Mouse (Mus musculus) kidney, adult 2 months (tissue): ENCODE data around the gene Blvra. TPM values are rescaled to one million over a fixed set of nuclear protein-coding genes. Genes with fewer than 3 reads are reported as not detected.
"Not testable (repeated sequence)": the region's sequence is repeated elsewhere in the genome, so short reads cannot be mapped to it uniquely, and the experiment has no call there.

ENCODE experiments used
- DNase-seq: peaks from one replicate; pipeline ENCODE4 v3.0.0; 2021
- H3K27ac ChIP-seq: fragments of 200-500 bp; 2 replicates; pipeline ENCODE4 v1.5.1; 2012; ENCODE audit warnings: low read depth, low read length, control low read depth, inconsistent platforms; ENCODE audit not compliant: insufficient read depth
- H3K27me3 ChIP-seq: fragments of 200-500 bp; replicated peaks from 2 replicates; pipeline ENCODE4 v1.6.1; 2012; ENCODE audit warnings: mild to moderate bottlenecking, moderate library complexity, low read length, inconsistent platforms; ENCODE audit not compliant: control insufficient read depth, insufficient read depth
- H3K36me3 ChIP-seq: fragments of 200-500 bp; 2 replicates; pipeline ENCODE4 v1.6.1; 2012; ENCODE audit warnings: mild to moderate bottlenecking, moderate library complexity, low read length, inconsistent platforms; ENCODE audit not compliant: control insufficient read depth, insufficient read depth
- H3K4me1 ChIP-seq: fragments of 200-500 bp; 2 replicates; pipeline ENCODE4 v1.6.1; 2011; ENCODE audit warnings: low read length; ENCODE audit not compliant: control insufficient read depth, insufficient read depth
- H3K4me3 ChIP-seq: fragments of 200-500 bp; 2 replicates; pipeline ENCODE4 v1.5.1; 2011; ENCODE audit warnings: mild to moderate bottlenecking, low read depth, low read length, control low read depth; ENCODE audit not compliant: insufficient read depth
- CTCF ChIP-seq: fragments of 200-500 bp; conservative IDR thresholded peaks from 2 replicates; pipeline ENCODE4 v1.5.1; 2011; ENCODE audit warnings: low read depth, mild to moderate bottlenecking, control low read depth, low read length, moderate library complexity, mixed read lengths; ENCODE audit not compliant: insufficient read depth, insufficient read length
- POLR2A ChIP-seq: fragments of 200-500 bp; IDR thresholded peaks from one replicate; pipeline ENCODE4 v1.6.1; 2011; ENCODE audit warnings: low read depth, low read length, control low read depth
- WGBS: fragments of 180-500 bp; shearing (Covaris S2); methylation state at CpG from one replicate; pipeline ENCODE4 v1.1.7; 2018; 5-methylcytosine and 5-hydroxymethylcytosine counted together
- polyA plus RNA-seq: library from polyadenylated mRNA; depleted of rRNA; stranded (reverse); fragments of >200 nt; gene quantifications from 2 replicates; pipeline ENCODE4 v1.2.3, GENCODE M21; 2012

The Blvra gene
- polyA plus RNA-seq, 1 experiment, result 43.3 TPM

DNA sequence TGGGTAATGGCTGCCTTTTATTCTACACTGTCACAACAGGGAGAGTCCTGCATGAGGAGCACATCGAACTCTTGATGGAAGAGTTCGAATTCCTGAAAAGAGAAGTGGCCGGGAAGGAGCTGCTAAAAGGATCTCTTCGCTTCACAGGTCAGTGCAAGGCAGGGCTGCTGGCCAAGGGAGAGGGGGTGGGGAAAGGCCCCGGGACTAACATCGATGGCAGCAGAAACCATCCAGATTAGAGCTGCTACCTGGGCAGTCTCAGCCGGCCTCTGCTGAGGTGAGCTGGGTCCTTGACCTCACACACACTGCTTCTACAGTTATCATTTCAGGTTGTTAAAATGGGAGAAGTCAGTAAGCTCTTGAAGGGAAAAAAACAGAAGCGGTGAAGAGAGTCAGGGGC lies 21.5 kb downstream of the Blvra start:
- Histone ChIP-seq H3K4me1 (no peaks in the 10 kb centered on the region), H3K4me3 (no peak overlapping the region), H3K27me3 (no peaks in the 10 kb centered on the region), H3K27ac (no peak overlapping the region), H3K36me3 (peaks cover 4% of the 10 kb centered on the region; the same call in 1 of the 2 replicates)
- peak; percentile 23 for DNase-seq
- 51% methylated on average over 8 of the region's 8 CpGs for WGBS
- no peak for TF ChIP-seq CTCF
- TF ChIP-seq POLR2A, result no peak

DNA sequence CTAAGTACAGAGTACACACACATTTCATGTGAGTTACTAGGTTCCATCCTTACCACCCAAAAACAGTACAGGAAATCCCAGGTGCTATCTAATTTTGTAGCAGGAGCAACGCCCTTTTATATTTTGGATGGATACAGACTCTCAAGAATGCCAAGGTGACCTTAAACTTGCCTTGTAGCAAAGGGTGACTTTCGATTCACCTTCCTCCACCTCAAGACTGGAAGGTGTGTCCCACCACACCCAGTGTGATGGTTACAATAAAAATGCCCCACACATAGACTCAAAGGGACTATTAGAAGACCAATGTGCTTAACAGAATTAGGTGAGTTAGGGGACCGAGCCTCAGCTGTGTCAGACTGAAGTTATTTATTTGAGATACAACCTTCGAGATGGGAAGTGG lies 38.5 kb downstream of the Blvra start:
- 90% methylated on average over 4 of the region's 4 CpGs for WGBS
- H3K4me1 ChIP-seq, result no peaks in the 10 kb centered on the region
- no peaks in the 10 kb centered on the region for H3K36me3 ChIP-seq
- no peak overlapping the region for H3K27ac ChIP-seq
- no peaks in the 10 kb centered on the region for H3K27me3 ChIP-seq
- H3K4me3 ChIP-seq, result no peak overlapping the region
- no peak for DNase-seq
- no peak for TF ChIP-seq CTCF
- no peak for TF ChIP-seq POLR2A

DNA sequence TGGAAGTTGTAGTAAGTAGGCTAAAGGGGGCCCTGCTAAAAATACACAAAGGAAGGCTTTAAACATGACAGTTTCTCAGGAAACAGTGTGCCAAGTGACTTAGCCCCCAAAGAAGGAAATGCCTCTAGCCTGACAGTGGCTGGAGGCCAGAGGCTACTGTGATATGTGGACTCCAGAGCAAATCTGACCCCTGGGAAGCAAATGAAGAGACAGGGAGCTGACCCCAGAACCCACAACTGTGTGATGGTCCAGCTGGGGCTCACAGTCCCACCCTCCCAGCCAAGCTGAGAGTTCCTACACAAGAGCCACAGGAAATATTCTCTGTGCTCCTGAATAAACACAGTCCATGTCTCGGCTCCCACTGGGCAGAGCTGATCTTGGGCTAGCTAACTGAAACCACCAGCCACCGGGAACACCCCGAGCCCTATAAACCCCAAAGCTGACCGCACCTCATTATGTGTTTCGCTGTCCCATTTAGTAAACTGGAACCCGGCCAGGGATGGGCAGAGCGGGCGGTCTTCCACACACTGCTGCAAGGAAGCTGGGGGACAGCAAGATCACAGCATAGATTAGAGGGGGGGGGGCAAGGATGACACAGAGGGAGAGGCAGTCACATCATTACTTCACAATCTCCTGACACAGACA lies 51.2 kb downstream of the Blvra start:
- Histone ChIP-seq H3K4me3 (peak overlapping the region; percentile 13), H3K27me3 (no peaks in the 10 kb centered on the region), H3K4me1 (no peaks in the 10 kb centered on the region), H3K27ac (peak overlapping the region; percentile 69), H3K36me3 (no peaks in the 10 kb centered on the region)
- no peak for TF ChIP-seq POLR2A
- DNase-seq, result peak; percentile 72
- WGBS, result 69% methylated on average over 8 of the region's 8 CpGs

DNA sequence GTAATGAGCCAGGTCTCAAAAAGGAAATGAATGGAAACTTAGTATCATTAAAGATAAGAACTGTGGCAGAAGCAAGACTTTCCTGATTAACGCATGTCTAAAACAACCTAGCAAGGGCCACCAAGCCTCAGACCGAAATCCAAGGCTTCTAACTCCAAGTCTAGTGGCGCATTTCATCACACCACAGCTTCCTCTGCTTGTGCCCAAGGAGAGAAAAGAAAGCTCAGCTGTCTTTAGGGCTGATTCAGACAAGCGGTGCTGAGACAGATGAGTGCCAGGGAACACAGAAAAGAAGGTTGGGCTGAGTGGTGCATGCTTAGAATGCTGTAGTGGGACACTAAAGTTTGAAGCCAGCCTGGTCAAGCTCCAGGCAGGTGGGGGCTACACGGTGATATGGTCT lies 58.5 kb downstream of the Blvra start:
- H3K4me1 ChIP-seq, result no peaks in the 10 kb centered on the region
- WGBS, result 87% methylated on average over 5 of the region's 5 CpGs
- TF ChIP-seq CTCF (no peak), POLR2A (no peak)
- no peak for DNase-seq
- H3K4me3 ChIP-seq, result no peak overlapping the region
- H3K27me3 ChIP-seq, result no peaks in the 10 kb centered on the region
- H3K27ac ChIP-seq, result no peak overlapping the region
- no peaks in the 10 kb centered on the region for H3K36me3 ChIP-seq

DNA sequence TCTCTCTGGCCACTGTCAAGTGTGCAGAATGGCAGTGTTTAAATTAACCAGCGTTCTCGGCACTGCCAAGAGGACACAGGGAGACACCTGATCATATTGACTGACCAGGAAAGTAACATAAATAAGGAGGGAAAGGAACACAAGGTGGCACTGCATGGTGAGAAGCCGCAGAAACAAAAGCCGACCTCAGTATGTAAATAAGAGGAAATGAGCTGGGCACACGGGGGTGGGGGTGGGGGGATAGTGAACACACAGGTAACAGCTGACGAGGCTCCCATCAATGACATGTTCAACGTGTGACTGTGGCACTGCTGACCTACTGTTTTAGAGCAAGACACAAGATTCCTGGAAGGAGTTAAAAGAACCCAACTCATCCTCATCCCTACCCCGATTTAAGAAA lies 60.9 kb downstream of the Blvra start:
- H3K27ac ChIP-seq, result no peak overlapping the region
- no peaks in the 10 kb centered on the region for H3K27me3 ChIP-seq
- no peaks in the 10 kb centered on the region for H3K36me3 ChIP-seq
- H3K4me3 ChIP-seq, result no peak overlapping the region
- TF ChIP-seq CTCF, result no peak
- no peak for TF ChIP-seq POLR2A
- 57% methylated on average over 8 of the region's 8 CpGs for WGBS
- DNase-seq, result no peak
- H3K4me1 ChIP-seq, result no peaks in the 10 kb centered on the region

DNA sequence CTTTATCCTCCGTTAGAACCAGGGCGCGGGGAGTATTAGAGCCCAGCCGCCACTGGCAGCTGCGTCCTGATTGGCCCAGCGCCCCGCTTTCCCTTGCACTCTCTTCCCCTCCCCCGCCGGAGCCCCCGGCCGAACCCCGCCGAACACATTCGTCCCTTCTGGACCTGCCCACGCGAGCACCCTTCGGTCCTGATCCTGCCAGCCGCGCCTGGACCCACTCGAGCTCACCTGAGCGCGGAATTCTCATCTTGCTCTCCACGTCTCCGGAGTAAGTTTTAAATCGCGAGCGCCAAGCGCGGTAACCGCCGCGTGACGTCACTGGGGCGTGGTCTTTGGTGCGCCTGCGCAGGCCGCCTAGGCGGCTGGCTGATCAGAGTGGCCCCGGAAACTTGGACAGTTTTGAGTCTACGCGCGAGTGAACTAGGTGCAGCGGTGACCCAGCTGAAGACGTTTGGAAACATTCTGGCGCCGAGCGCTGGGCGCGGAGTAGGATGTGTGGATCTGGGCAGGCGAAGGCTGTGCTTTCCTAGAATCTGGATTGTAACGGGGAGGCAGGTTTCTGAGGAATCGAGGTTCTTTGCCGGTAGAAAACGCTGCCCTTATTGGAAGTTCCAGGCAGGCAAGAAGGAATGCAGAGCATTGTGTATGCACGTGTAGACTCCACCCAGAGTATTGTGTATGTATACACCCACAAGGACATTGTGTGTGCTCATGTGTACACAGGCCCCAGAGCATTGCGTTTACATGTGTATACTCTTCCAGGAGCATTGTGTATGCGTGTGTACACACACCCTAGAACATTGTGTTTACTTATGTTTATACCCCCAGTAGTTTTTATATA lies 63.4 kb downstream of the Blvra start, which contains the start of gene Ncaph:
TSS of gene Ncaph (minus strand) at position 334 of the 841 bp plus-strand sequence.
- DNase-seq, result peak; percentile 95
- H3K27ac ChIP-seq, result peak within 1 kb of the TSS; percentile 55
- peak; percentile 61 for TF ChIP-seq POLR2A
- no peak for TF ChIP-seq CTCF
- H3K36me3 ChIP-seq, result no peaks in the 10 kb centered on the region
- 2% methylated on average over 57 of the region's 57 CpGs for WGBS
- peak within 1 kb of the TSS; percentile 63 for H3K4me3 ChIP-seq
- no peaks in the 10 kb centered on the region for H3K27me3 ChIP-seq
- peaks cover 3% of the 10 kb centered on the region; the same call in 1 of the 2 replicates for H3K4me1 ChIP-seq

DNA sequence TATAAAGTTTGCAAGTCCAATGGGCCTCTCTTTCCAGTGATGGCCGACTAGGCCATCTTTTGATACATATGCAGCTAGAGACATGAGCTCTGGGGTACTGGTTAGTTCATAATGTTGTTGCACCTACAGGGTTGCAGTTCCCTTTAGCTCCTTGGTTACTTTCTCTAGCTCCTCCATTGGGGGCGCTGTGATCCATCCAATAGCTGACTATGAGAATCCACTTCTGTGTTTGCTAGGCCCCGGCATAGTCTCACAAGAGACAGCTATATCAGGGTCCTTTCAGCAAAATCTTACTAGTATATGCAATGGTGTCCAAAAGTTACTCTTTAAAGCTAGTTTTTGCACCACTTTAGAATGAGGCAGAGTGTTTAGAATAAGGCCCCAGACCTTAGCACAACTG lies 64.8 kb downstream of the Blvra start:
- not testable (repeated sequence) for H3K4me1 ChIP-seq, H3K27ac ChIP-seq, H3K36me3 ChIP-seq, H3K4me3 ChIP-seq, H3K27me3 ChIP-seq, DNase-seq
- WGBS, result 41% methylated on average over 3 of the region's 3 CpGs
